Mouse (Mus musculus): ENCODE results near the gene Kcnrg.
A peak's percentile ranks its signal among the peaks of the same experiment; 100 is the strongest.
"Not testable (repeated sequence)": the region's sequence is repeated elsewhere in the genome, so short reads cannot be mapped to it uniquely, and the experiment has no call there.

Gene Kcnrg

DNA sequence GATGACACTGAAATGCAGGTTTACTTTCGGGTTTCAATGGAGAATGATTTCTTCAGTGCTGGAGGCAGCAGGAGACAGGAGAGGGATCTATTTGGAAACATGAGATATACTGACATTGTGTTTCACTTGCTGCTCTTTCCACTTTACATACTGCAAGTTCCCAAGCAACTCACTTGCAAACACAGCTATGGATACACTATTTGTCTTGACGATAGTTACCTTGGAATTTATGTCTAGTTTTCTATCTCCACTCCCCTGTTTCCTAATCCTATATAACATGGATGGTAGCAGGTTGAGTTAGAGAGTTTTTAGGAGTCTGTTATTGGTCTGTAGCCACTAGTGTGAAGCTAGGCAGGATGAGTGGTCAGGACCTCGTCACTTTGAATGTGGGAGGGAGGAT is at the start of gene Kcnrg:
Gene Kcnrg, plus strand, starts transcription at position 301 of the 400 bp plus-strand sequence.
- Histone ChIP-seq H3K36me3 (ENCODE audit: control insufficient read depth, insufficient read depth, low read length, poor library complexity, severe bottlenecking) (0 out of 2 replicates have a peak, but pooled peaks cover 2% of the 10 kb centered on the region), H3K27me3 (ENCODE audit: control insufficient read depth, insufficient read depth, low read length, poor library complexity, severe bottlenecking) (no peaks in the 10 kb centered on the region)
- DNase-seq (ENCODE audit: low read depth, low spot score) = no peak

DNA sequence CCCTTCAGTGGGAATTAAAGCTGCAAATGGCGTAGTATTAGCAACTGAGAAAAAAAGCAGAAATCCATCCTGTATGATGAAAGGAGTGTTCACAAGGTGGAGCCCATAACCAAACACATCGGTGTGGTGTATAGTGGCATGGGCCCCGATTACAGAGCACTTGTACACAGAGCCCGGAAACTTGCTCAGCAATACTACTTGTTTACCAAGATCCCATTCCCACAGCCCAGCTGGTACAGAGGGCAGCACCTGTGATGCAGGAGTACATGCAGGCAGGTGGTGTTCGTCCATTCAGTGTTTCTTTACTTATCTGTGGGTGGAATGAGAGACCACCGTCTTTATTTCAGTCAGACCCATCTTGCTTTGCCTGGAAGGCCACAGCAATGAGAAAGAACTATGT is 48.4 kb upstream of the Kcnrg start:
- no peaks in the 10 kb centered on the region for H3K27me3 ChIP-seq (ENCODE audit: control insufficient read depth, insufficient read depth, low read length, poor library complexity, severe bottlenecking)
- H3K36me3 ChIP-seq (ENCODE audit: control insufficient read depth, insufficient read depth, low read length, poor library complexity, severe bottlenecking) = no peaks in the 10 kb centered on the region
- no peak for DNase-seq (ENCODE audit: low read depth, low spot score)

DNA sequence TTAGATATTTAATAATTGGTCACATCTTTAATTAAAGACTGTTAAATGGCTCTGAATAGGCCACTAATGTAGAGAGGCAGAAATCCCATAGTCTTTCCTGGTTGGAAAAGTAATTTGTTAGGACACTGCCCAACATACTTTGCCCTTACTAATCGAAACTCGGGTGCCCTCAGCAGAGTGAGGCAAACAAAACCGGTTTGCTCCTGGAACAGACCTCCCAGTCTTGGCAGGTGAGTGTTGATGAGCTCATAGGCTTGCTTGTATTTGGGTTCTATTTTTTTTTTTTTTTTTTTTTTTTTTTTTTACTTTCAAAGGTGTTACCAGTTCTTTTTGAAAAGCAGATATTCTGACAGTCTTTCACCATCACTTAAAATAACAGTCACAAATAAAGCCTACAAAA is 47.4 kb upstream of the Kcnrg start:
- DNase-seq (ENCODE audit: low read depth, low spot score) = no peak
- Histone ChIP-seq H3K36me3 (ENCODE audit: control insufficient read depth, insufficient read depth, low read length, poor library complexity, severe bottlenecking) (no peaks in the 10 kb centered on the region), H3K27me3 (ENCODE audit: control insufficient read depth, insufficient read depth, low read length, poor library complexity, severe bottlenecking) (no peaks in the 10 kb centered on the region)

DNA sequence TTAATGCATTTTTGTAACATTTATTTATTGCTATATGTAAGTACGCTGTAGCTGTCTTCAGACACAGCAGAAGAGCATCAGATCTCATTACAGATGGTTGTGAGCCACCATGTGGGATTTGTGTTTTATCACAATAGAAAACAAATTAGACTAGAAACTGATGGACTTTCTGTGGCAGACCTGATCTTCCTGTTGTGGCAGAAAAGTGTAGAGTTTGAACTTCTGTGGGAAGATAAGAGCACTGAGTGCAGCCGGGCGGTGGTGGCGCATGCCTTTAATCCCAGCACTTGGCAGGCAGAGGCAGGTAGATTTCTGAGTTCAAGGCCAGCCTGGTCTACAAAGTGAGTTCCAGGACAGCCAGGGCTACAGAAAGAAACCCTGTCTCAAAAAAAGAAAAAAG is 41.0 kb upstream of the Kcnrg start:
- DNase-seq (ENCODE audit: low read depth, low spot score); H3K27me3 ChIP-seq (ENCODE audit: control insufficient read depth, insufficient read depth, low read length, poor library complexity, severe bottlenecking); H3K36me3 ChIP-seq (ENCODE audit: control insufficient read depth, insufficient read depth, low read length, poor library complexity, severe bottlenecking): not testable (repeated sequence)

DNA sequence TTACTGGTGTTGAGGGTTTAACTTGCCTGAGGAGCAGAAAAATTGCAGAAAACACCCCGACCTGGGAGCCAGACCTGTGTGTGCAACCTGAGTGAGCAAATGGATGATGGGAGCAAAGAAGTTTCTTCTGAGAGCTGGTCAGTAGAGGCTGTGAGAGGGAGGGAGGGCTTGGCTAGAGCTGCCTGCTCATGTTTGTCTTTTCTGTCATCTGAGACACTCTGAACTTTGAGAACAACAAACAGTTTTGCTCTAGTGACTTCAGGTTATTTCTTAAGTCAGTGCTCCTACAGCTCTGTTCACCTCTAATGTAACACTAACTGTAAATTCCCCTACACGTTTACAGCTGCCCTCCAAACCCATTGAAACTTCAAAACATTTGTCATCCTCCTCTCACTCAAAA is 37.9 kb upstream of the Kcnrg start:
- Histone ChIP-seq H3K27me3 (ENCODE audit: control insufficient read depth, insufficient read depth, low read length, poor library complexity, severe bottlenecking) (no peaks in the 10 kb centered on the region), H3K36me3 (ENCODE audit: control insufficient read depth, insufficient read depth, low read length, poor library complexity, severe bottlenecking) (no peaks in the 10 kb centered on the region)
- DNase-seq (ENCODE audit: low read depth, low spot score) = no peak

DNA sequence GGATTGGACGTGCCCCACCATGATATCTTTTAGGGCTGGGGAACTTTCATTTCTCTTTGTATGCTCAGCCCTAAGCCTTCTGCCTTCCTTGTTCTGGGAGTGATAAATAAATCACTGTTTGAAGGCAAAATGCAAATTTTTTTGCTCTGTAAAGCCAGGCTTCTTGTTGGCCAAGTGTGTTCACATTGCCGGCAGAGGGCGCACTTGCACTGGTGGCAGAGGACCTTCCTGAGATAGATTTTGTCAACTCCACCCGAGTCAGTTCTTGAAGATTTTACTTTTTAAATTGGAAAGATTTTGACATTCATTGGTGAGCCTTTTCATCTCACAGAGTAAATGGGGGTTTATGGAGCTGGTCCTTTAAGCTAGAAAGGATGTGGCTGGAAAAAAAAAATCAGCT is 35.9 kb upstream of the Kcnrg start:
- peak; percentile 92 for DNase-seq (ENCODE audit: low read depth, low spot score)
- Histone ChIP-seq H3K36me3 (ENCODE audit: control insufficient read depth, insufficient read depth, low read length, poor library complexity, severe bottlenecking) (no peaks in the 10 kb centered on the region), H3K27me3 (ENCODE audit: control insufficient read depth, insufficient read depth, low read length, poor library complexity, severe bottlenecking) (no peaks in the 10 kb centered on the region)

DNA sequence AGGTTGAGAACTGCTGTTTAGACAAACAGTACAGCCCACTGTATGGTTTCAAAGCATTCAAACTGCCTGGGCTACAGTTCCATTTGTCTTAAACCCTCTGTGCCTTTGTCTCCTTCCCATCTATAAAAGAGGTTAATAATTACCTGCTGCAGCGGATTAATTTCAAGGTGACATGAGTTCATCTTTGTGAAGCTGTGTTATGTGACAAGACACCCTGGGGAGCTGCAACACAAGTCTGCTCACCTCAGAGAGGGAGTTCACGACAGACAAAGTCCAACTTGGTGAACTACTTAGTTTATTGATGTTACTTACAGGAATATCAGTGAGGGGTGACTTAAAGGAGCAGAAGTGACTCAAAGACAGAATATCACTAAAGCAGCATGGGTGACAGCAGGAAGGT is 35.1 kb upstream of the Kcnrg start:
- H3K36me3 ChIP-seq (ENCODE audit: control insufficient read depth, insufficient read depth, low read length, poor library complexity, severe bottlenecking) = no peaks in the 10 kb centered on the region
- DNase-seq (ENCODE audit: low read depth, low spot score) = no peak
- no peaks in the 10 kb centered on the region for H3K27me3 ChIP-seq (ENCODE audit: control insufficient read depth, insufficient read depth, low read length, poor library complexity, severe bottlenecking)

DNA sequence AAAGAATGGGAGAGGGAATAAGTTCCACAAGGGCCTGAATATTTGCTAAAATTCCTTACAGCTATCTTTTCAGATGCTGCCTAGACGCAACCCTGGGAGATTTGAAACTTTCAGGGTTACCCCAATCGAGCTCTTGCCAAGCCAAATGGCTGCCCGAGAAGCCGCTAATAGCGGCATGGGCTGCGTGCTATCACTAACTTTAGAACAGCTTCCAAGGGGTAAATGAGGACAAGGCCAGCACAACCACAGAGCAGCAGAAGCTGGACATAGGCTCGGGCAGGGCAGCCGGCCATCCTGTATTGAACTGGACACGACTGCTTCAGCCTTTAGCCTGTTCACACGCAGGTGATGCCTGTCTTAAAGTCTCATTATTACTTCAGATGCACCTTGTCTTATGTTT is 32.2 kb upstream of the Kcnrg start:
- H3K36me3 ChIP-seq (ENCODE audit: control insufficient read depth, insufficient read depth, low read length, poor library complexity, severe bottlenecking) = no peaks in the 10 kb centered on the region
- H3K27me3 ChIP-seq (ENCODE audit: control insufficient read depth, insufficient read depth, low read length, poor library complexity, severe bottlenecking) = no peaks in the 10 kb centered on the region
- DNase-seq (ENCODE audit: low read depth, low spot score) = no peak

DNA sequence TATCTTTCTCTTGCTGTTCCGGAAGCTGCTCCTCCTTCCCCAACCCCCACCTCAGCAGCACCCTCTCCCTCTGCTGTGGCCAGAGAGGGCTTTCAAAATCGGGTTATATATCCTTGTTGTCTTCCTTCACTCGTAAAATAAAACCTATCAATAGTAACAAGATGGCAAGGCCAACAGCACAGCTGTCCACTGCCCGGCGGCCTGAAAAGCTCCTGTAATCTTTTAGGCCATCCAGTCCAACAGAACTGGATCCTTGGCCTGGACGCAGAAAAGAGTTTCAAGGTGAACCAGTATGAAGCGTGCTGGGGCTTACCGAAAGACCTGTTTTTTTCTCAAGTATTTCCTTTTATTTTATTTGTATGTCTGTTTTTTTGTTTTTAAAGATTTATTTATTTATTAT is 31.3 kb upstream of the Kcnrg start:
- DNase-seq (ENCODE audit: low read depth, low spot score) = no peak
- H3K27me3 ChIP-seq (ENCODE audit: control insufficient read depth, insufficient read depth, low read length, poor library complexity, severe bottlenecking) = no peaks in the 10 kb centered on the region

DNA sequence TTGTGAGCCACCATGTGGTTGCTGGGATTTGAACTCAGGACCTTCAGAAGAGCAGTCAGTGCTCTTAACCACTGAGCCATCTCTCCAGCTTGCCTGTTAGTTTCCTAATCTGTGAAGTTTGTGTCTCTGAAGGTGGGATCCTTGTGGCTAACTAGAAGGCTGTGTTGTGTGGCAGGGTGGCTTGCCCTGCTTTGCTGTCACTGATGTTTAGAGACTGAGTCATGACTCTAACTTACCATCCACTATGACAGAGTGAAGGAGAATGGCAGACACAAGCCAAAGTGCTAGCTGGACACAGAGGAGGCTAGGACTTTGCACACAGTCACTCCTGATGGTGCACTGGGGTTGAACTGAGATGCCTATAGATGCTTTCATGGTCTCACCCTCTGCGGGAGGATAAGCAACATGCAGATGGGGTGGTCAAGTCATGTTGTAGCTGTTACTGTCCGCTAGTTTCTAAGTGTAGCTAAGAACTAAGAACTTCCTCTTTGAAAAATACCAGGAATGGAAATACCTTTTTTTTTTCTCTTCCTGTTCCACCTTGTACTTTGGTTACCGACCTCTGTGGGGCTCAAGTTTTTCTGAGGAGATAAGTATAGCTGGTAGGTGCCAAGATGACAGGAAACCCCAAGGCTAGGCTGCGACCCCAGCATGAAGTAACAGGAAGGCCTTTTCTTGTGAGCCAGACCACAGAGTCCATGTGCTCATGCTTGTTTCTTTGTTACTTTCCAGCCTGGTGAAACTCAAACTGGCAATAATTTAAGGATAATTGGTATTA is 17.8 kb upstream of the Kcnrg start:
- no peaks in the 10 kb centered on the region for H3K27me3 ChIP-seq (ENCODE audit: control insufficient read depth, insufficient read depth, low read length, poor library complexity, severe bottlenecking)
- peak; percentile 19 for DNase-seq (ENCODE audit: low read depth, low spot score)
- H3K36me3 ChIP-seq (ENCODE audit: control insufficient read depth, insufficient read depth, low read length, poor library complexity, severe bottlenecking) = no peaks in the 10 kb centered on the region

More for the DNA sequence above, 31.3 kb upstream of the Kcnrg start:
- H3K36me3 ChIP-seq (ENCODE audit: control insufficient read depth, insufficient read depth, low read length, poor library complexity, severe bottlenecking) = no peaks in the 10 kb centered on the region

DNA sequence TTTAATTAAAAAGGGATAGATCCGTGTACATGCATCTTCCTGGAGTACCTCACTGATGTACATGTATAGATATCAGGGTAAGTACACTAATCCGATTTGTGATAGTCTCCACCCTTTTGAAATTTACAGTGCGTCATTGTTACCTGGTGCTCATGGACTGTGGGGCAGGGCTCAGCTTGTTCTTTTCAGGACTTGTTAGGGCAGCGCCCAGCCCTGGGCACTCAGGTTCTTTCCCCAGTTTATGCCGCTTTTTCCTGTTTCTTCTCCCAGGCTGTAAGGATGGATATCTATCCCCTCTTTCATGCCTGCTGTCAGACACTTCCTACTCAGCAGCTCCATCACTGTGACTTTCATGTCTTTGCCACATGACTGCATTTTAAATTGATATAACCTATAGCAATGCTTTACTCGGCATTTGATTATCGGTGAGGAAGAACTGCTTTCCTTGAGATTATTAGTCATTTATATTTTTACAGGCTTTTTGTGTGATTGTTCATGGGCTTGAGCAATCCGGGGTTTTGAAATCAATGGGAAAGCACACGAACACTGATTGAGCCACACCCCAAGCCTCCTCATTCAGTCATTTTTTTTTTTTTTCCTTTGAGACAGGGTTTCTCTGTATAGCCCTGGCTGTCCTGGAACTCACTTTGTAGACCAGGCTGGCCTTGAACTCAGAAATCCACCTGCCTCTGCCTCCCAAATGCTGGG is 10.4 kb upstream of the Kcnrg start:
- Histone ChIP-seq H3K36me3 (ENCODE audit: control insufficient read depth, insufficient read depth, low read length, poor library complexity, severe bottlenecking) (no peaks in the 10 kb centered on the region), H3K27me3 (ENCODE audit: control insufficient read depth, insufficient read depth, low read length, poor library complexity, severe bottlenecking) (no peaks in the 10 kb centered on the region)
- DNase-seq (ENCODE audit: low read depth, low spot score) = no peak

DNA sequence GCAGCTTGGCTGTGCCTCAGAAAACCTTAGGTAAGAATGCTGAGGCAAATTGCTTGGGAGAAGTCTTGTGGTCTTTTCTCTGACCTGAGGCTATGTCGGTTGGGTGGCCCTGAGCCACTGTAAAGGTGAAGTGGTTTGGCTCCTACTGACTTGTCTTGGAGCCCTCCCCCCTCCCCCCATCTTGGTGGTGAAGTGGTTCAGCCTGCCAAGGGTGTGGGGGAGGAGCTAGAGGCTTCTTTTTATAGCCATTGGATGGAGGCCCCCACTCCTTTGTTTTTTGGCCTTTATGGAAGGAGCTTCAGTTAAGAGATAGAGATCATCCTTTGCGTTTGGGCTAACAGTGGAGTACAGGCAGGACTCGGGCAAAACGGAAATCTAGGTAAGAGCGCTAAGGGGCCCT is 9.3 kb upstream of the Kcnrg start, which contains the start of gene Trim13:
Gene Trim13, plus strand, starts transcription at position 280 of the 400 bp plus-strand sequence.
- no peaks in the 10 kb centered on the region for H3K36me3 ChIP-seq (ENCODE audit: control insufficient read depth, insufficient read depth, low read length, poor library complexity, severe bottlenecking)
- no peak for DNase-seq (ENCODE audit: low read depth, low spot score)
- no peaks in the 10 kb centered on the region for H3K27me3 ChIP-seq (ENCODE audit: control insufficient read depth, insufficient read depth, low read length, poor library complexity, severe bottlenecking)

DNA sequence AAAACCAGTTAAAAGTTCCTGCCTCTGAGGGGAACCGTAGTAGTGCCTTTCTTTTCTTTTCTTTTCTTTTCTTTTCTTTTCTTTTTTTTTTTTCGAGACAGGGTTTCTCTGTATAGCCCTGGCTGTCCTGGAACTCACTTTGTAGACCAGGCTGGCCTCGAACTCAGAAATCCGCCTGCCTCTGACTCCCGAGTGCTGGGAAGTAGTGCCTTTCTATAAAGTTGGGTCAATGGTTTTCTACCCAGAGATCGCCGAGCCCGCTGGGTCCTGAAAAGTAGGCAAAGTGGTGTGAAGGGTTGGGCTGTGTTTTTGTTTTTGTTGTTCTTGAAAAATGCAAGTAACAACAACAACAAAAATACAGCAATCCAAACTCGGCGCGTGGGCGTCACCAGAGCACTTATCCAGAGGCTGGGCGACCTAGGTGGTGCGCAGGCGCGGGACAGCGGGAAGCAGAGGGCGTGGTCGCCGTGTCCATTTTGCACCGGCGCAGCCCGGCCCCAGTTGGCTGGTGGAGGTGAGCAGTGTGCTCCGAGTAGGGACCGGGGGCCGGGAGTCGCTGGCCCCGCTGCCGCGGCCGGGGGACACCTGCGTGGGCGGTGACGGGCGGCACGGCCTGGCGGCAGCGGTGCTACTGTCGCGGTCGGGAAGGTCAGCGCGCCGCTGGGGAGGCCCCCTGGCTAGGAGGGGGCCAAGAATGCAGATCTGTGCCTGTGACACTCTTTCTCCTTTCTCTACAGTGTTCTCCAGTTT is 8.0 kb upstream of the Kcnrg start:
- Histone ChIP-seq H3K36me3 (ENCODE audit: control insufficient read depth, insufficient read depth, low read length, poor library complexity, severe bottlenecking) (0 out of 2 replicates have a peak, but pooled peaks cover 2% of the 10 kb centered on the region), H3K27me3 (ENCODE audit: control insufficient read depth, insufficient read depth, low read length, poor library complexity, severe bottlenecking) (no peaks in the 10 kb centered on the region)
- DNase-seq (ENCODE audit: low read depth, low spot score) = peak; percentile 81

DNA sequence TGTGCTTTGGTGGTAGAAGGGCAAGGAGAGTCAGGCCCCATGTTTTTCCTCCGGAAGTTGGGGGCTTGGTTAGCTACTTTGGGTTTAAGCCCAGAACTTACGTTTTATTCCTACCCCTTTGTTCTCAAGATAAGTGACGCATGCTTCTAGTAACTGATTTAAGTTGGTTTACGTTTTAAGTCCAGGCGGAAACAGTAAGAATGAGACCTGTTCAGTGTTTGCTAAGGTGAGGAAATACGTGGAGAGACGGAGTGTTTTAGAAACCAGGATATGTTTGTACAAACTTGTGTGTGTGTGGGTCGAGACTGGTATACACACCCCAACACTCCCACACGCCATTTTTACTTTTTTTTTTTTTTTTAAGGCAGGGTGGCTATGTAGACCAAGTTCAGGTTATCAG is 5.9 kb upstream of the Kcnrg start:
- Histone ChIP-seq H3K36me3 (ENCODE audit: control insufficient read depth, insufficient read depth, low read length, poor library complexity, severe bottlenecking) (0 out of 2 replicates have a peak, but pooled peaks cover 2% of the 10 kb centered on the region), H3K27me3 (ENCODE audit: control insufficient read depth, insufficient read depth, low read length, poor library complexity, severe bottlenecking) (no peaks in the 10 kb centered on the region)
- DNase-seq (ENCODE audit: low read depth, low spot score) = no peak
